Mouse (Mus musculus) embryonic facial prominence, embryonic 12.5 days (tissue): ENCODE data around the gene Tmco5. TPM values are rescaled to one million over a fixed set of nuclear protein-coding genes. Genes with fewer than 3 reads are reported as not detected.

ENCODE experiments used
- ATAC-seq: fragments of 200-750 bp; cut with Nextera tagmentation; 2 replicates; pipeline ENCODE4 v1.8.0; 2017; ENCODE audit not compliant: insufficient number of reproducible peaks, insufficient read depth, low FRiP score, low TSS enrichment
- H3K27ac ChIP-seq: fragments of 300-500 bp; sonication (generic); 2 replicates; pipeline ENCODE4 v1.5.1; 2016; ENCODE audit warnings: mild to moderate bottlenecking
- H3K27me3 ChIP-seq: fragments of 300-500 bp; sonication (generic); 2 replicates; pipeline ENCODE4 v1.6.1; 2016; ENCODE audit warnings: mild to moderate bottlenecking, moderate library complexity
- H3K36me3 ChIP-seq: fragments of 300-500 bp; sonication (generic); 2 replicates; pipeline ENCODE4 v1.6.1; 2016; ENCODE audit warnings: mild to moderate bottlenecking
- H3K4me1 ChIP-seq: fragments of 300-500 bp; sonication (generic); 2 replicates; pipeline ENCODE4 v1.6.1; 2016
- H3K4me2 ChIP-seq: fragments of 300-500 bp; sonication (generic); replicated peaks from 2 replicates; pipeline ENCODE4 v1.6.1; 2016; ENCODE audit warnings: mild to moderate bottlenecking, moderate library complexity
- H3K4me3 ChIP-seq: fragments of 300-500 bp; sonication (generic); 2 replicates; pipeline ENCODE4 v1.5.1; 2016; ENCODE audit warnings: mild to moderate bottlenecking
- H3K9ac ChIP-seq: fragments of 300-500 bp; sonication (generic); 2 replicates; pipeline ENCODE4 v1.6.1; 2016; ENCODE audit warnings: mild to moderate bottlenecking, moderate library complexity
- H3K9me3 ChIP-seq: fragments of 300-500 bp; sonication (generic); 2 replicates; pipeline ENCODE4 v1.6.1; 2016; ENCODE audit warnings: mild to moderate bottlenecking, moderate library complexity
- WGBS: fragments of 180-500 bp; shearing (Covaris S2); methylation state at CpG from one replicate; pipeline ENCODE4 v1.1.7; 2016; 5-methylcytosine and 5-hydroxymethylcytosine counted together
- polyA plus RNA-seq: library from polyadenylated mRNA; unstranded; fragments of >200 nt; fragmentation: Nextera tagmentation; extraction: Ambion mirVana; gene quantifications from 2 replicates; pipeline ENCODE4 v1.2.1, GENCODE M21; 2016

The Tmco5 gene
- not detected in 2 replicates for polyA plus RNA-seq

GRCm38 (mm10) chr2:116878391-116878790 is at the start of gene Tmco5:
Tmco5 (plus strand) TSS chr2:116878691.
- Histone ChIP-seq H3K9me3 (0 out of 2 replicates have a peak, but pooled peaks cover 3% of the 10 kb centered on the region), H3K27ac (no peak within 1 kb of the TSS), H3K9ac (no peak within 1 kb of the TSS), H3K4me2 (no peak within 1 kb of the TSS), H3K36me3 (no peaks in the 10 kb centered on the region), H3K4me1 (no peaks in the 10 kb centered on the region), H3K4me3 (no peak within 1 kb of the TSS), H3K27me3 (no peaks in the 10 kb centered on the region)
- WGBS, result 85% methylated on average over 3 of the region's 3 CpGs
- no peak for ATAC-seq

DNA sequence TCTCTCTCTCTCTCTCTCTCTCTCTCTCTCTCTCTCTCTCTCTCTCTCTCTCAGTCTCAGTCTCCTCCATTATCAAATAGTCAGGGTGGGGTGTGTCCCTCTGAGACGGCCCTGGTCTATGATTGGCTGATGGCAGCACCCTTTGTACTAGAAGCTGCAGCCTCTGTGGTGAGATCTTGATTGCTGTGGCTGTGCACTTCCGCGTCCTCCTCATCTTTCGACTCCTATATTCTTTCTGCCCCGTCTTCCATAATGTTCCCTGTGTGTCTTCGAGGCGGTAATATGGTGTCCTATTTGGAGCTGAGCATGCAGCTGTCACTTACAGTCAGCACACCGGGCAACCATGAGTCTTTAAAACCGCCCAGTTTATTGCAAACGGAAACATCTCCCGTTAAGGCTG is 46.6 kb upstream of the Tmco5 start:
- ATAC-seq, result no peak
- 76% methylated on average over 11 of the region's 11 CpGs for WGBS
- H3K27ac ChIP-seq, result no peak overlapping the region

DNA sequence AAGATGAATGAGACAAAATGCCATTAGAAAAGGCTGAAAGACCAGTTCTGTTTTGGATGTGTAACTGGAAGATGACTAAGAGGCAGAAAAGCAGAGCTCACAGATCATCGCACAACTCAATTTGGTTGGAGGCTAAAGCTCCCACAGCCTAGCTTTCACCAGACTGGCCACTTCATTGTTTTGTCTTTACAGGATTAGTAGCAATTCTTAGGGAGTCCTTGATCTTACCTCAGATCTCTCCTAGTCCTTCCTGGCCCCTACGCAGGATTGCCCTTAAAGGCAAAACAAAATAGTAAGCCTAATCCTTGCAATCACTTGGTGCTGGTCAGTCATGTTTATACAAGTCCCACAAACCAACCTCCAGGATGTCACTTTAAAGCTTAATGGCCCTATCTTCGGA is 40.7 kb upstream of the Tmco5 start:
- Histone ChIP-seq H3K36me3 (no peaks in the 10 kb centered on the region), H3K27ac (no peak overlapping the region), H3K4me2 (no peak overlapping the region), H3K4me1 (no peaks in the 10 kb centered on the region), H3K9me3 (no peaks in the 10 kb centered on the region), H3K4me3 (no peak overlapping the region), H3K27me3 (no peaks in the 10 kb centered on the region), H3K9ac (no peak overlapping the region)
- ATAC-seq, result no peak
- WGBS, result 51% methylated on average over 3 of the region's 3 CpGs

More for the DNA sequence above, 46.6 kb upstream of the Tmco5 start:
- Histone ChIP-seq H3K27me3 (no peaks in the 10 kb centered on the region), H3K4me1 (no peaks in the 10 kb centered on the region), H3K4me2 (no peak overlapping the region), H3K4me3 (no peak overlapping the region), H3K9me3 (no peaks in the 10 kb centered on the region), H3K36me3 (no peaks in the 10 kb centered on the region), H3K9ac (no peak overlapping the region)

DNA sequence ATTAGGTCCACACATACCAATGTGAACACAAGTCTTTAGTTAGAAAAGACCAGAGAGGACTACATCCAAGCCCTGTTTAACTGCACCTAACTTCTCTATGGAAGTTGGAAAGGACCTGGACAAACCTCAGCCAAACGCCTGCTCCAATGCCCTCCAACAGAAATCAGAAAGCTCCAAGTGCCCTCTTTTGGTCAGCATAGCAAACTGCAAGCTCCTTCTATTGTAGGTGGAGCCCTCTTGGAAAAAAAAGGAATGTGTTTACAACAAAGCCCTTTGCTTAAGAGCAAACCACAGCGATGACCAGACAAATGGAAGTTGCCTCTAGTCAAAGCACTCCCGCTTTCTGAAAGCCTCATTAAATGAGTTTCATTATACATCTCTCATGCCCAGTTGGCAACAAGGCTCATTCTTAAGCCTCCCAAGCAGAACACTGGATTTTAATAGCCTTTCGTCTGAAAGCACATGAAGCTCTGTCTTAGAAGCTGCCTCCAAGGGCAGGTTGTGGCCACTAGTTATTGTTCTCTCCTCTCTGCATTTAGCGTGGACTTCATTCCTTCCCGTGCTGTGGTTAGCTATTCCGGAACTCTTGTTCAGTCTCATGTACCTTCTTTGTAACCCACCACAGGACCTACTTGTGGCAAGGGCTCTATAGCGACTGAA is 39.8 kb upstream of the Tmco5 start:
- no peaks in the 10 kb centered on the region for H3K36me3 ChIP-seq
- H3K9me3 ChIP-seq, result no peaks in the 10 kb centered on the region
- no peak overlapping the region for H3K4me2 ChIP-seq
- ATAC-seq, result no peak
- H3K27ac ChIP-seq, result no peak overlapping the region
- no peaks in the 10 kb centered on the region for H3K4me1 ChIP-seq
- H3K4me3 ChIP-seq, result no peak overlapping the region
- no peak overlapping the region for H3K9ac ChIP-seq
- WGBS, result 49% methylated on average over 8 of the region's 8 CpGs
- H3K27me3 ChIP-seq, result no peaks in the 10 kb centered on the region

DNA sequence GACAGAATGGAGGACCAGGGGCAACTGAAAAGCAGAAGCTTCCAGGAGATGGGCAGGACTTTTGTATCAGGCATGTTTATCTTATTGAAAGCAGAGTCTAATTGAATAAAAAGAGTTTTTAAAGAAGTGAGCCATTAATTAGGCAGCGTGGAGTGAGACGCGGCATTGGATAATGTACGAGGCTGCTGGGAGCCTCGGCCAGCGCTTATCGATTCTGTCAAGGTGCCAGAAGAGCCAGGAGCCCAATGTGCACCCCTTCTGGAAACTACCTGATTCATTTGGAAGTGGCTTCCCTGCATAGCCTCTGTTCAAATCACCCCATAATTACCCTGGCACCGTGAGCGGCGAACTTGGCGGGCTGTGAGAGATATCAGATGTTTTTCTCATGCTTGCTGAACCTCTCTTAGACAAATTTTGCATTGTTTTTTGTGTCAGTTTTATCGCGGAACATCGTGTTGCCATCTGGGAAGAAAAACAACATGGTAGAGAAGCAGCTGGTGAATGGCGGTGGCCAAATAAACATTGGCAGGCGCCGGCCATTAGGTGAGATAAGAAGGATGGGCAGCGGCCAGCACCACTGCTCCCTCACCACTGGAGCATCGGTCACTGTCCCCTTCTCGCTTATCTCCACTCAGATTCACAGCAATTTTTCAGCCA is 28.4 kb upstream of the Tmco5 start:
- Histone ChIP-seq H3K4me2 (no peak overlapping the region), H3K27me3 (no peaks in the 10 kb centered on the region), H3K4me3 (no peak overlapping the region), H3K9me3 (no peaks in the 10 kb centered on the region), H3K9ac (no peak overlapping the region), H3K36me3 (no peaks in the 10 kb centered on the region), H3K27ac (no peak overlapping the region), H3K4me1 (peaks cover 8% of the 10 kb centered on the region; the same call in 1 of the 2 replicates)
- 86% methylated on average over 20 of the region's 20 CpGs for WGBS
- ATAC-seq, result no peak

GRCm38 (mm10) chr2:116851356-116851755 is 27.1 kb upstream of the Tmco5 start:
- no peaks in the 10 kb centered on the region for H3K36me3 ChIP-seq
- H3K9ac ChIP-seq, result no peak overlapping the region
- no peaks in the 10 kb centered on the region for H3K9me3 ChIP-seq
- 82% methylated on average over 4 of the region's 4 CpGs for WGBS
- ATAC-seq, result no peak
- H3K27ac ChIP-seq, result no peak overlapping the region
- no peak overlapping the region for H3K4me3 ChIP-seq
- no peaks in the 10 kb centered on the region for H3K27me3 ChIP-seq
- no peak overlapping the region for H3K4me2 ChIP-seq
- peaks cover 8% of the 10 kb centered on the region; the same call in 1 of the 2 replicates for H3K4me1 ChIP-seq

- Histone ChIP-seq H3K27me3 (no peaks in the 10 kb centered on the region), H3K9ac (no peak overlapping the region), H3K9me3 (no peaks in the 10 kb centered on the region), H3K36me3 (no peaks in the 10 kb centered on the region), H3K27ac (0 out of 2 replicates have a peak overlapping the region, but pooled peaks have one; percentile 3), H3K4me2 (no peak overlapping the region), H3K4me1 (peaks cover 8% of the 10 kb centered on the region; the same call in 1 of the 2 replicates), H3K4me3 (no peak overlapping the region)
- 37% methylated on average over 5 of the region's 5 CpGs for WGBS
- ATAC-seq, result no peak; the same call in 1 of the 2 replicates
These were observed 26.2 kb upstream of the Tmco5 start for GRCm38 (mm10) chr2:116852249-116852648.

GRCm38 (mm10) chr2:116858703-116859102 is 19.8 kb upstream of the Tmco5 start:
- ATAC-seq, result no peak
- H3K9me3 ChIP-seq, result no peaks in the 10 kb centered on the region
- no peaks in the 10 kb centered on the region for H3K36me3 ChIP-seq
- no peaks in the 10 kb centered on the region for H3K27me3 ChIP-seq
- no peak overlapping the region for H3K4me2 ChIP-seq
- 69% methylated on average over 6 of the region's 6 CpGs for WGBS
- no peak overlapping the region for H3K9ac ChIP-seq
- no peak overlapping the region for H3K4me3 ChIP-seq
- no peaks in the 10 kb centered on the region for H3K4me1 ChIP-seq
- H3K27ac ChIP-seq, result no peak overlapping the region

DNA sequence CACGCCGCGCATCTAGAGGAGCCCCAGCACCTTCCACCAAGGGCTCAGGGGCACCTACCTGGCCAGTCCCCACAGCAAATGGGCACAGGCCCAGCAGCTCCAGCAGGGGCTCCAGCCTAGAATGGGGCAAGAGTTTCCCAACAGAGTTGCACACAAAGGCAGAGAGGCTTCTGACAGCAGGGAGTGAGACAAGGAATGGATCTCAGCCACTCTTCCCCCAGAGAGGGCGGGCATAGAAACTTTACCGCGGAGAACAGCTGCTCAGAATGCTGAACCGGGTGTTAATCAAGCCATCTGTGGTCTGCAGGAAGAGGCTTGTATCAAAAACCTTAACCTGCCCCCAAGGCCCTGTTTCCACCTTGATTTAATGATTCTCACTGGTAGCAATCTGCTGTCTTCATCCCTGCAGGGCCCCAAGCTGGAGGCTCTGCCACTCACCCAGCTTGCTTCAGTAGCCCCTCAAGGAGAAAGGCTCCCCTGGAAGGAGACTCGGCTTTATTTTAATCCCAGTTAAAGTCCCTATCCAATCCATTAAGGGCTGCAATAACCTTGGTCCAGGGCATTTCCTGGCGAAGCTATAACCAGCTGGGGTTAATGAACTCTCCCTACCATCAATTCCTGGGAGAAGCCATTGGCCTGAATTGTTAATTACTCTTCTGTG is 1.4 kb upstream of the Tmco5 start:
- H3K4me1 ChIP-seq, result no peaks in the 10 kb centered on the region
- ATAC-seq, result no peak
- no peak overlapping the region for H3K9ac ChIP-seq
- H3K9me3 ChIP-seq, result 0 out of 2 replicates have a peak, but pooled peaks cover 3% of the 10 kb centered on the region
- WGBS, result 31% methylated on average over 9 of the region's 9 CpGs
- no peaks in the 10 kb centered on the region for H3K27me3 ChIP-seq
- no peak overlapping the region for H3K4me2 ChIP-seq
- no peaks in the 10 kb centered on the region for H3K36me3 ChIP-seq
- H3K27ac ChIP-seq, result no peak overlapping the region
- H3K4me3 ChIP-seq, result no peak overlapping the region

GRCm38 (mm10) chr2:116879730-116880129 is 1.2 kb downstream of the Tmco5 start:
- Histone ChIP-seq H3K9ac (no peak overlapping the region), H3K36me3 (no peaks in the 10 kb centered on the region), H3K4me2 (no peak overlapping the region), H3K4me3 (no peak overlapping the region), H3K27me3 (no peaks in the 10 kb centered on the region), H3K4me1 (no peaks in the 10 kb centered on the region), H3K9me3 (0 out of 2 replicates have a peak, but pooled peaks cover 3% of the 10 kb centered on the region), H3K27ac (no peak overlapping the region)
- no peak for ATAC-seq
- 92% methylated on average over 3 of the region's 3 CpGs for WGBS

DNA sequence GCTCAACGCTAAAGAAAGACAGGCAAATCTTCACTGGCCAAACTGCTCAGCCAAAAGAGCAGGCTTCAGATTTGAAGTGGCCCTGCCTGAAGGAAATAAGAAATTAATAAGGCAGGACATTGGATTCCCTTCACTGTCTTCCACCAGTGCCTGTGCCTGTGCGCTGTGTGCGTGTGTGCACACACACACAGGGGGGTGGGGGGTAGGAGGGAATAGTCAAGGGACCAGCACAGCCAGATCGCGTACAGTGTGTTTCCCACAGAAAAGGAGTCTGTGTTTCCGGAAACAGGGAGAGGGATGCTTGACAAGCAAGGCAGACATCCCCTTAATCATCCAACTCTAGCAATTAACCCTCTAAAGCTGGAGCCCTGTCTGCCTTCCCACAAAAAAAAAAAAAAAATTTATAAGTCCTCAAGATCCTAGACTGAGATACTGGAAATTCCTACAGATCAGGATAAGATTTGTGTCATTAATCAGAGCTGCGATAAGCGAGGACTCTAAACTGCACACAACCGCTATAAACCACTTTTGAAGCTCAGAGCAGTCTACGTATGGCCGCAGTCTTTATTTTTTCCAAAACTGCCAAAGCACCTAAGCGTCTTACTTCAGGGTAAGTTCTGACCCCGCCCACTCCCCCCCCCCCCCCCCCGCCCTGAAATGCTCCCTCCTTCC is 15.0 kb downstream of the Tmco5 start:
- Histone ChIP-seq H3K9ac (no peak overlapping the region), H3K4me3 (0 out of 2 replicates have a peak overlapping the region, but pooled peaks have one; percentile 1)
- WGBS, result 30% methylated on average over 12 of the region's 14 CpGs

More for the DNA sequence above, 15.0 kb downstream of the Tmco5 start:
- Histone ChIP-seq H3K27ac (no peak overlapping the region), H3K36me3 (no peaks in the 10 kb centered on the region), H3K4me2 (peak overlapping the region; percentile 54), H3K27me3 (no peaks in the 10 kb centered on the region), H3K4me1 (peaks cover 6% of the 10 kb centered on the region; the same call in 1 of the 2 replicates), H3K9me3 (no peaks in the 10 kb centered on the region)
- ATAC-seq, result no peak; the same call in 1 of the 2 replicates
